Mouse (Mus musculus) c-Kit-negative CD71-positive TER-119-positive erythroid progenitor cells, embryonic 14.5 days (primary cell): ENCODE results near the gene Mettl13.
A peak's percentile ranks its signal among the peaks of the same experiment; 100 is the strongest.

Experiments used
- DNase-seq: peaks from one replicate; pipeline ENCODE4 v3.0.0-alpha.2; 2013; ENCODE audit warnings: low read depth, low spot score

The Mettl13 gene

GRCm38 (mm10) chr1:162548016-162548916 lies at the start of gene Mettl13:
TSS of gene Mettl13 (minus strand) at chr1:162548551.
- DNase-seq, result peak; percentile 84

DNA sequence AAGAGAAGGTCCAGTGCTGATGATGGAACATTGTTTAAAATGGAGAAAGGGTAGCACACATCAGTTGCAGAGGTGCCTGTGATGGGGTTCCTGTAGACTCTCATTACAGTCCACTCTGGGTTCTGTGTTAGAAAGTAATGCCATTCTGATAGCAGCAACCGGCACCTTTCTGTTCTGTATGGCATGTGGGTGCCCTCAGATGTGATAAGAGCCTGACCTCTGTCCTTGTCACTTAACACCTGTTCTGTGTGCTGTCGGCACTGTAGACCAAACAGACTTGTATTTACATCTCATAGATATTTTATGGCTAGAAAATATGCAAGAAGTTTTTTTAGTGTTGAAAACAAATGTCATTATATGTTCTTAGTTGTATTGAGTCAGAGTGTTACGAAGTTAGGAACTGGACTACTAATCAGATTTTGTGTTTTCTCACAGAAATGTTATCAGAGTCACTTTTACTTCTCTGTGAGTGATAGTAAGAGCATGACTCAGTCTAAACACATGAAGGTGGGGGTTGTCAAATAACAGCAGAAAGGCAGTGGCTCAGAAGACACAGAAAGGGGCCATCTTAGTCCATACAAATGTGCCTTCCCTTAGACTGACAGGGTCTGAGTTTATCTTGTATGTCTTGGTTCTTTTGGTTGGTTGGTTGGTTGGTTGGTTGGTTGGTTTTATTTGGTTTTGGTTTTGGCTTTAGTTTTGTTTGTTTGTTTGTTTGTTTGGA lies 49.2 kb upstream of the Mettl13 start:
- DNase-seq, result no peak

DNA sequence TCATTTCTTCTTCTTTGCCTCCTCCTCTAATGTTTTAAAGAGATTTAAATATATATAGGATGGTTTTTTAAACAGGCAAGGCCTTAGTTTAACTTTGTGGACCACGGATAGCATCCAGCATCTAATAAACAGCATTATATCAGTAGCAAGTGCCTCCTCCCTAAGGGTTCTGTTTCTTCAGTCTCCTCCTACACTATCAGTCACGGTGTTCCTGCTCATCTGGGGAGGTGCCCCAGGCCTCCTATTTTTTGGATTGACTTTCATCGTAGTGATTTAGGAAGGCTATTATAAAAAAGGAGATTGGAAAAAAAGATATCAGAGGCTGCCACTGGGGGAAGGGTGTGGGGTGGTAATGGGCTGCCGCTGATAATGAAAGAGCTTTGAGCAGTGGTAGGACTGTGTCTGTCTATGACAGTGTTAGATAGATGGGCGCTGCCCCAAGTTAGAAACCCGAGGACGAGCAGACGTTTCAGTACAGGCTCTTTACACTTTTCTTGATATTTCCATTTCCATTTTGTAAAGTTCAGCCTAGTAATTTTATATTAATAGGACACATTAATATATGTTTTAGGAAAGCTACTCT lies 42.2 kb upstream of the Mettl13 start:
- no peak for DNase-seq

DNA sequence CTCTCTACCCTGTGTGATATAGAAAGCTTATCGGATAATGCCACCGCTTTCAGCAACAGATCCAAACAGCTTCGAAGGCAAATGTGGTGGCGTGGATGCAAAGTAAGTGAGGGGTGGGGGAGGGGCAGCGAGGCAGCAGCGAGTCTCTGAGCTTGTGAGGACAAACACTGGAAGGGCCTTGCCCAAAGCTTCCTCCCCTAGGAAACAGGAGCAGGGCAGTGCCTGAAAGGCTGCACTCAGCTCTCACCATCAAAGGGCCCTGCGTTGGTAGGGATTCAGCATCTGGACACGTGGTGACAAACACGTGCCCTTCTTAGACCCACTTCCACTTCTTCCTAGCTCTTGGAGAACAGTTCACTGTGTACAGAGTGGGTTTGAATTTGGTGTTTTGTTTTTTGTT lies 41.1 kb upstream of the Mettl13 start:
- DNase-seq, result no peak

- DNase-seq, result no peak
These were observed 40.3 kb upstream of the Mettl13 start for GRCm38 (mm10) chr1:162588606-162589005.

DNA sequence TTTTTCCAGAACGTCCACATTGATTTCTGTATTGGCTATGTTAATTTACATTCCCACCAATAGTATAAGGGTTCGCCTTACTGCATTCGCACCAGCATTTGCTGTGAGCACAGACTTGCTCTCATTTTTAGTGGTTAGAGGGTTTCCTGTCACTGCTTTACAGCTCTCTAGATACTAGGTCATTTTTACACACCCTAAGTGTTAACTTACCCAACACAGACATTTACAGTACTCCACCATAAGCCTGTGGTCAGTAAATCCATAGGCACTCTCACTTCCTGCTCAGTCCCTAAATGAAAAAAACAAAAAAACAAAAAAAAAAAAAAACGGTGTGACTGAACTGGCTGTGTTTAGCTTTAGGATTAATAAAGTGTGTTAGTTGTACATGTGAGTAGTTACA lies 37.9 kb upstream of the Mettl13 start:
- no peak for DNase-seq

- DNase-seq, result no peak
These were observed 34.5 kb upstream of the Mettl13 start for GRCm38 (mm10) chr1:162582884-162583283.

DNA sequence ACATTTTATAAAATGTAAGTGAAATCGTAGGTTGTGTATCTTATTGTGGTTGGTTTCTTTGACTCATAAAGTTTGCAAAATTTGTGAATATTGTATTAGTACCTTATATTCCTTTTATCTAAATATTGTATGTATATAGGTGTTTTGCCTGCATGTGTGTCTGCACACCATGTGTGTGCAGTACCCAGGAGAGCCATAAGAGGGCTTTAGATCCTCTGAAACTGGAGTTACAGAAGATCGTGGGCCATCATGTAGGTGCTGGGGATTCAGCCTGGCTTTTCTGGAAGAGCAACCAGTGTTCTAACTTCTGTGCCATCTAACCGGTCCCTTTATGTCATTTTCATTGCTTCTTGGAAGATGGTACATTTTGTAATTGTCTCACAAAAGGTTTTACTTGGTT lies 26.7 kb upstream of the Mettl13 start:
- DNase-seq, result no peak

DNA sequence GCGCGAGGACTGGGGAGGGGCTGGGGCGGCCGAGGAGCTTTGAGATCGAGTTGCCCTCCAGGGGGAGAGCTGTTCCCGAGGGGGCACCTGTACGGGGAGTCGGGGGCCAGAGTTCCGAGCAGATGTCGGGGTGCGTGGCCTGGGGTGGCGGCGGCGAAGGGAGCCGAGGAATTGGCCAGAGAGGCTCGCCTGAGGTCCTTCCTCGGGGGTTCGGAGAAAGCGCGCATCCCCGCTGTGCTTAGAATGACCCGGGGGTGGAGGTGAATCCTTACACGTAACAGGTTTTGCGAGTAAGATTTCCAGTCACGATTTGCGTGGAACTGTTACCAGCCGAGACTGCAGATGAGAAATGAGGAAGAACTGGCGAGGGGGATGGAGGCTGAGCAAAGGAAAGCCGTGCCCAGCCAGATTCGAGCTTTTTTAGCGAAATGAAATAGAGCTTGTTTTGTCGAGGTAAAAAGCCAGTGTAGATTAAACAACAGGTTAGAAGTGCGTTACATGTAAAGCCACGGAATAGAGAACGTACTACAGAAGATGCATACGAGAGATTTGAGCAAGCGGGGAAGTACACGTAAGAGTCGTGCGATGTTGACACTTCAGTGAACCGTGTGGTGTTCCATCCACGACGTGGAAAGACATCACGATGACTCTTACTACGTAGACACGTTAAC lies 22.7 kb upstream of the Mettl13 start:
- no peak for DNase-seq

DNA sequence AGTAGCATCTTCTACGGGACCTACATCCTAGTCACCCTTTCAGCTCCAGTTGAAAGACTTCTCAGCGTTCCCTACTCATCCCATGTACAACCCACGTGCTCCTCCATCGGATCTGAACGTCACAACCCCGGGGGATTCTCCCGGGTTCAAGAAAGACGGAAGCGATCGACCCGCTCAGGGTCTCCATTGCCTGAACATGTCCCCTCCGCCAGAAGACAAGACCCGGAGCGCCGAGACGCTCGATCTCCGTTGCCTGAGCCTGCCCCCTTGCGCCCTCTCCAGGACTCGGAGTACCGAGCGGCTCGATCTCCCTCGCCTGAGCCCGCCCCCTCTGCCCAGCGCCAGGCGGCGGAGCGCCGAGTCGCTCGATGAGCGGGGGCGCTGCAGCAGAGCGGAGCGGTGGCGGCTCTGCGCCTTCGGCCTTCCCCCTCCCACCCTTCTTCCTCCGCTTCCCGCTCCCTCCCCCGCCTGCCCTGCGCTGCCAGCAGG lies 22.0 kb upstream of the Mettl13 start, which contains the start of gene Vamp4:
Gene Vamp4 (plus strand): TSS at position 256 of the 489 bp plus-strand sequence.
- peak; percentile 65 for DNase-seq

GRCm38 (mm10) chr1:162567351-162567750 lies 19.0 kb upstream of the Mettl13 start:
- no peak for DNase-seq

- no peak for DNase-seq
These were observed 16.6 kb upstream of the Mettl13 start for GRCm38 (mm10) chr1:162564992-162565391.

DNA sequence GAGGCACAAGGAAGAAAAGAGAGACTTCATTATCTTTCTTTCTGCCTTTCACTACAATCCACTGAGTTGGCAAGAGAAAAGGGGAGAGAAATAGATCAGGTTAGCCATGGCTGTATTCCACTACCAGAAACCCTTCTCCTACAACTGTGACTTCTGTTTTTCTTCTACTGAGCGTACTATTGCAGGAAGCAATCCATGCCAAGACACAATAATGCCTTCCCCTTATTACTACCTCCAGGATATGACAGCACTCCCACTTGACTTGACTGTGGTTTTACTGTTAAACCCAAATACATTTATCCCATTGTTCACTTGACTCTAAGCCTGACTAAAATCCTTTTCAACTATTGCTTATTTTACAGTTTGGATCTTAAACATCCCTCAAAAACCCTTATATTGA lies 14.9 kb upstream of the Mettl13 start:
- no peak for DNase-seq

- no peak for DNase-seq
These were observed 5.8 kb upstream of the Mettl13 start for GRCm38 (mm10) chr1:162554193-162554592.

GRCm38 (mm10) chr1:162552956-162553355 lies 4.6 kb upstream of the Mettl13 start:
- DNase-seq, result no peak

DNA sequence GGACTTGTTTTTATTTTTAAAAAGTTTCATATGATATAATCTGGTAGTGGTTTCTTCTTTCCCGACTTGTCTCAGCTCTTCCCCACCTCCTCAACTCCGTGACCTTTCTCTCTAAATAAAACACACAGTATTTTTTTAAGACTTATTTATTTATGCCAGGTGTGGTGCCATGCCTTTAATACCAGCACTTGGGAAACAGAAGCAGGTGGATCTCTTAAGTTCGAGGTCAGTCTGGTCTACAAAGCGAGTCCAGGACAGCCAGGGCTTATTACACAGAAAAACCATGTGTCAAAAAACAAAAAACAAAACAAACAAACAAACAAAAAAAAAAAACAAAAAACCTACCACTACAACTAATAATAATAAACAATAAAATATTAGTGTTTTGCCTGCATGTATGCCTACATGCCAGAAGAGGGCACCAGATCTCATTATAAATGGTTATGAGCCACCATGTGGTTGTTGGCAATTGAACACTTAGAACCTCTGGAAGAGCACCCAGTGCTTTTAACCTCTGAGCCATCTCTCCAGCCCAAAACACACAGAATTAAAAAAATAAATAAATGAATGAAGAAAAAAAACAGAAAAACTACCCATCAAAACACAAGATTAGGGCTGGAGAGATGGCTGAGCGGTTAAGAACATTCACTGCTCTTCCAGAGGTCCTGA lies 1.4 kb upstream of the Mettl13 start:
- DNase-seq, result no peak

- no peak for DNase-seq
These were observed 714 bp upstream of the Mettl13 start for GRCm38 (mm10) chr1:162548917-162549613.

- no peak for DNase-seq
These were observed 744 bp downstream of the Mettl13 start for GRCm38 (mm10) chr1:162547607-162548006.

- DNase-seq, result no peak
These were observed 5.1 kb downstream of the Mettl13 start for GRCm38 (mm10) chr1:162543231-162543630.

- DNase-seq, result no peak
These were observed 14.4 kb downstream of the Mettl13 start for GRCm38 (mm10) chr1:162533766-162534560.
